Mouse (Mus musculus) C2C12 (cell line): ENCODE measurements around the gene Ramp2. TPM values are rescaled to one million over a fixed set of nuclear protein-coding genes. Genes with fewer than 3 reads are reported as not detected.

ENCODE experiments used
- H3K27me3 ChIP-seq: one replicate; pipeline ENCODE4 v1.6.1; 2011; ENCODE audit not compliant: control insufficient read depth, insufficient read depth, insufficient read length
- H3K36me3 ChIP-seq: one replicate; pipeline ENCODE4 v1.6.1; 2011; ENCODE audit not compliant: control insufficient read depth, insufficient read depth
- H3K4me3 ChIP-seq: one replicate; pipeline ENCODE4 v1.5.1; 2011; ENCODE audit warnings: mild to moderate bottlenecking, control low read depth; ENCODE audit not compliant: poor library complexity, insufficient read depth, severe bottlenecking
- H3K79me2 ChIP-seq: one replicate; pipeline ENCODE4 v1.6.1; 2011; ENCODE audit not compliant: control insufficient read depth, insufficient read depth
- H3K79me3 ChIP-seq: one replicate; pipeline ENCODE4 v1.6.1; 2011; ENCODE audit warnings: low read depth, control low read depth
- H3ac ChIP-seq: one replicate; pipeline ENCODE3; 2011; ENCODE audit warnings: low read depth; ENCODE audit not compliant: control insufficient read depth, insufficient read length
- CEBPB ChIP-seq: IDR thresholded peaks from one replicate; pipeline ENCODE4 v1.6.1; 2011; ENCODE audit warnings: low read depth, mild to moderate bottlenecking, control low read depth, moderate library complexity
- CTCF ChIP-seq: IDR thresholded peaks from one replicate; pipeline ENCODE4 v1.5.1; 2011; ENCODE audit not compliant: control insufficient read depth, insufficient read depth, insufficient read length
- FOSL1 ChIP-seq: IDR thresholded peaks from one replicate; pipeline ENCODE4 v1.8.0; 2011; ENCODE audit warnings: mild to moderate bottlenecking, low read length; ENCODE audit not compliant: poor library complexity, insufficient read depth, severe bottlenecking
- MAX ChIP-seq: IDR thresholded peaks from one replicate; pipeline ENCODE4 v1.6.1; 2011; ENCODE audit warnings: mild to moderate bottlenecking, control low read depth
- MYOD1 ChIP-seq: IDR thresholded peaks from one replicate; pipeline ENCODE4 v1.6.1; 2011; ENCODE audit warnings: low read depth; ENCODE audit not compliant: control insufficient read depth, insufficient read length
- MYOG ChIP-seq: IDR thresholded peaks from one replicate; pipeline ENCODE4 v1.6.1; 2011; ENCODE audit not compliant: control insufficient read depth, insufficient read length; ENCODE audit errors: extremely low read depth
- USF1 ChIP-seq: IDR thresholded peaks from one replicate; pipeline ENCODE4 v1.6.1; 2011; ENCODE audit warnings: low read depth, mild to moderate bottlenecking, control low read depth, moderate library complexity
- polyA plus RNA-seq: library from polyadenylated mRNA; unstranded; fragments of >200 nt; fragmentation: generic; extraction: Trizol; gene quantifications from one replicate; pipeline ENCODE4 v1.2.1, GENCODE M21; 2012; ENCODE audit warnings: missing spikeins

Gene Ramp2
- polyA plus RNA-seq, 1 experiment: 0.66 TPM

- Histone ChIP-seq H3K27me3 (peaks cover 45% of the 10 kb centered on the region), H3K4me3 (no peak overlapping the region), H3K79me2 (no peaks in the 10 kb centered on the region), H3K79me3 (no peaks in the 10 kb centered on the region), H3ac (no peak overlapping the region), H3K36me3 (peaks cover 4% of the 10 kb centered on the region)
- TF ChIP-seq CEBPB: no peak
- TF ChIP-seq MAX: no peak
- no peak for TF ChIP-seq CTCF
- no peak for TF ChIP-seq MYOD1
- TF ChIP-seq MYOG: no peak
- no peak for TF ChIP-seq USF1
- TF ChIP-seq FOSL1: no peak
Measured at GRCm38 (mm10) chr11:101262272-101262967, 16.6 kb downstream of the Ramp2 start.

DNA sequence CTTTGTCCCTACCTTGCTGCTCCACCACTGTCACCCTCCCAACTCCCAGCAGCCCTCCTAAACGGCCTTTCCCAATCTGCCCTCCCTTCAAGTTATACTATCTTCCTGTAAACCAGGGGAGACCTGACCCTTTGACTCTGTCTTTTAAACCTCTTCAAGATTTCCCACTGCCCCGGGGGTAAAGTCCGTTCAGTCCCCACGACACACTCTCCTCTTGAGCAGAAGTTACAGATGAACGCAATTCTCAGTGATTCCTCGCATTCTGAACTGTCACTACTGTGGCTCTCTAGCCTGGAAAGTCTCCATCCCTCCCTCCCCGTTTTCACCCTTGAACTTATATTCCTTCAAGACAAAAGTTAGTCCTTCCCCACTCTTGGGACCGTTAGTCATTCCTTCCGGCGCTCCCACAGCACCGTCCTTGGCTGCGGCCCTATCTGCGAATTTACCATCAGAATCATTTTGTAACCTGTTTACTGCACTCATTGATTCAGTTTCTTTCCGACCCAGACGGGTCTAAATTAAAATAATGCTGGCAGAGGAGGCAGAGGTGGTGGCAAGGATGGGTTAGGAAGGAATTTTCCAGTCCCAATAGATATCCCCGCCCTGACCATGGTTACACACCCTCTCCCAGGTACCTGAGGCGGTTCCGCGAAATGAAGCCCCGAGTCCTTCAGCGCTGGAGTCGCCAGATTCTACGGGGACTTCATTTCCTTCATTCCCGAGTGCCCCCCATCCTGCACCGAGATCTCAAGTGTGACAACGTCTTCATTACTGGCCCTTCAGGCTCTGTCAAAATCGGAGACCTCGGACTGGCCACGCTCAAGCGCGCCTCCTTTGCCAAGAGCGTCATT, 17.5 kb downstream of the Ramp2 start:
- H3K79me2 ChIP-seq: no peaks in the 10 kb centered on the region
- peaks cover 4% of the 10 kb centered on the region for H3K36me3 ChIP-seq
- H3K79me3 ChIP-seq: no peaks in the 10 kb centered on the region
- H3K4me3 ChIP-seq: no peak overlapping the region
- TF ChIP-seq FOSL1 (no peak), CEBPB (no peak), MYOD1 (no peak), MAX (no peak), CTCF (no peak), MYOG (no peak), USF1 (no peak)
- H3ac ChIP-seq: no peak overlapping the region
- H3K27me3 ChIP-seq: peaks cover 50% of the 10 kb centered on the region

GRCm38 (mm10) chr11:101263989-101264280, 18.1 kb downstream of the Ramp2 start:
- TF ChIP-seq FOSL1: no peak
- no peak for TF ChIP-seq CEBPB
- TF ChIP-seq USF1: no peak
- TF ChIP-seq MYOD1: no peak
- no peak for TF ChIP-seq CTCF
- TF ChIP-seq MAX: no peak
- TF ChIP-seq MYOG: no peak
- Histone ChIP-seq H3ac (no peak overlapping the region), H3K79me2 (no peaks in the 10 kb centered on the region), H3K79me3 (no peaks in the 10 kb centered on the region), H3K4me3 (no peak overlapping the region), H3K36me3 (peaks cover 3% of the 10 kb centered on the region), H3K27me3 (peaks cover 54% of the 10 kb centered on the region)

- H3ac ChIP-seq: no peak overlapping the region
- H3K4me3 ChIP-seq: no peak overlapping the region
- peaks cover 58% of the 10 kb centered on the region for H3K27me3 ChIP-seq
- H3K79me2 ChIP-seq: no peaks in the 10 kb centered on the region
- no peaks in the 10 kb centered on the region for H3K79me3 ChIP-seq
- no peaks in the 10 kb centered on the region for H3K36me3 ChIP-seq
- TF ChIP-seq USF1: no peak
- no peak for TF ChIP-seq MYOG
- no peak for TF ChIP-seq MAX
- no peak for TF ChIP-seq CEBPB
- TF ChIP-seq FOSL1: no peak
Measured at GRCm38 (mm10) chr11:101264954-101265471, 19.2 kb downstream of the Ramp2 start.

- H3K79me3 ChIP-seq: no peaks in the 10 kb centered on the region
- peaks cover 58% of the 10 kb centered on the region for H3K27me3 ChIP-seq
- no peaks in the 10 kb centered on the region for H3K79me2 ChIP-seq
- no peak overlapping the region for H3K4me3 ChIP-seq
- no peaks in the 10 kb centered on the region for H3K36me3 ChIP-seq
- H3ac ChIP-seq: no peak overlapping the region
- TF ChIP-seq MAX (no peak), MYOD1 (no peak), FOSL1 (no peak), USF1 (no peak), CEBPB (no peak), MYOG (no peak), CTCF (no peak)
Measured at GRCm38 (mm10) chr11:101265906-101266305, 20.1 kb downstream of the Ramp2 start.
